24 mouse cellular contexts compared by ENCODE assay signal in genomic region chr6:128461606-128462005, GRCm38 (mm10). TPM values are rescaled to one million over a fixed set of nuclear protein-coding genes. Genes with fewer than 3 reads are reported as not detected.
DNase-seq lines count a peak whose midpoint lies in the region; TF ChIP-seq lines count a peak whose summit lies in the region.
"Had no signal": no experiment of that assay in that cellular context is flagged by ENCODE, and none has a peak within 500 bp of the region (broad histone marks: within the 10 kb centered on the region; RNA-seq: fewer than 3 reads in every experiment).

No protein-coding gene starts in this region.

- TF ChIP-seq EP300 in CH12.LX (IDR thresholded peaks at IDR 0.05; ENCODE audit: low read length) = peak; percentile 49; the same call in 1 of the 2 replicates

- no peak for TF ChIP-seq CTCF in CH12.LX (conservative IDR thresholded peaks at IDR 0.05 in 1 of 2, IDR thresholded peaks at IDR 0.05 in 1 of 2; ENCODE audit: low read depth in 2 of 2, low read length in 2 of 2)

- TF ChIP-seq POLR2A in CH12.LX (IDR thresholded peaks at IDR 0.05; ENCODE audit: low read depth, low read length) = no peak

- no peak overlapping the region for H3K4me3 ChIP-seq in heart, embryonic 10.5 days
- H3K4me3 ChIP-seq in CH12.LX (replicated peaks in 1 of 3; ENCODE audit: low read depth in 2 of 3, low read length in 2 of 3, poor library complexity in 1 of 3) = no peak overlapping the region
- H3K4me3 ChIP-seq in ES-E14 (ENCODE audit: insufficient read depth in 1 of 2, low read depth in 1 of 2, low read length in 2 of 2, poor library complexity in 1 of 2, severe bottlenecking in 1 of 2) = no peak overlapping the region
- H3K4me3 ChIP-seq: embryonic facial prominence, embryonic 13.5 days; embryonic facial prominence, embryonic 15.5 days; erythroblast, embryonic 14.5 days; forebrain, embryonic 10.5 days; forebrain, embryonic 12.5 days had no signal

- H3K27ac ChIP-seq in heart, embryonic 10.5 days = no peak overlapping the region
- H3K27ac ChIP-seq in CH12.LX (ENCODE audit: insufficient read depth, low read depth) = no peak overlapping the region
- peak overlapping the region; percentile 93 for H3K27ac ChIP-seq in ES-E14 (ENCODE audit: insufficient read depth, low read depth, low read length, poor library complexity, severe bottlenecking)
- H3K27ac ChIP-seq: embryonic facial prominence, embryonic 13.5 days; embryonic facial prominence, embryonic 15.5 days; forebrain, embryonic 10.5 days; forebrain, embryonic 12.5 days had no signal

- no peaks in the 10 kb centered on the region for H3K27me3 ChIP-seq in heart, embryonic 10.5 days (ENCODE audit: insufficient read depth, poor library complexity, severe bottlenecking)
- H3K27me3 ChIP-seq in CH12.LX (replicated peaks) = no peaks in the 10 kb centered on the region
- H3K27me3 ChIP-seq: embryonic facial prominence, embryonic 13.5 days; embryonic facial prominence, embryonic 15.5 days; forebrain, embryonic 12.5 days; Patski had no signal

- TF ChIP-seq RAD21 in CH12.LX (IDR thresholded peaks at IDR 0.05; ENCODE audit: low read depth, low read length) = no peak

- no peaks in the 10 kb centered on the region for H3K4me1 ChIP-seq in heart, embryonic 10.5 days
- H3K4me1 ChIP-seq in CH12.LX (ENCODE audit: control insufficient read depth in 1 of 2, insufficient read depth in 2 of 2) = peaks cover 3 to 24% of the 10 kb centered on the region in 2 experiments; a peak in 3 of 4 replicates
- peaks cover 10 to 18% of the 10 kb centered on the region in 2 experiments for H3K4me1 ChIP-seq in ES-E14 (ENCODE audit: control insufficient read depth in 2 of 2, insufficient read depth in 2 of 2, low read length in 2 of 2, poor library complexity in 1 of 2)
- H3K4me1 ChIP-seq: embryonic facial prominence, embryonic 13.5 days; embryonic facial prominence, embryonic 15.5 days had no signal

- no peaks in the 10 kb centered on the region for H3K36me3 ChIP-seq in heart, embryonic 10.5 days
- H3K36me3 ChIP-seq in CH12.LX (replicated peaks in 1 of 2; ENCODE audit: control insufficient read depth in 1 of 2, insufficient read depth in 1 of 2, low read length in 1 of 2) (no peaks in the 10 kb centered on the region), ES-E14 (ENCODE audit: control insufficient read depth, insufficient read depth, low read length, poor library complexity, severe bottlenecking) (no peaks in the 10 kb centered on the region; the same call in 1 of the 2 replicates)
- H3K36me3 ChIP-seq: embryonic facial prominence, embryonic 13.5 days; embryonic facial prominence, embryonic 15.5 days; forebrain, embryonic 10.5 days; forebrain, embryonic 12.5 days had no signal

- H3K79me2 ChIP-seq in CH12.LX (replicated peaks; ENCODE audit: control insufficient read depth, extremely low read depth, insufficient read depth, poor library complexity, severe bottlenecking) = no peaks in the 10 kb centered on the region

- H3K9ac ChIP-seq in CH12.LX (ENCODE audit: insufficient read depth, low read depth) (no peak overlapping the region), ES-E14 (ENCODE audit: insufficient read depth, low read depth, low read length, poor library complexity, severe bottlenecking) (no peak overlapping the region)
- H3K9ac ChIP-seq: embryonic facial prominence, embryonic 13.5 days; embryonic facial prominence, embryonic 15.5 days; forebrain, embryonic 12.5 days had no signal

- no peak overlapping the region for H3K4me2 ChIP-seq in CH12.LX (ENCODE audit: insufficient read depth, low read depth, poor library complexity, severe bottlenecking)
- H3K4me2 ChIP-seq: embryonic facial prominence, embryonic 13.5 days; embryonic facial prominence, embryonic 15.5 days; forebrain, embryonic 12.5 days had no signal

- in situ Hi-C loops in CH12.LX (cut with MboI; ENCODE audit: low pct_ligation_motif_present, low pct_unique_long_range_greater_than_20kb, low sequenced_read_pairs) = no loop called here
- in situ Hi-C loops in ES-E14 (cut with MboI; ENCODE audit: low sequenced_read_pairs in 2 of 2, unreplicated experiment in 2 of 2) = no loop called here

- dilution Hi-C loops in CH12.LX (cut with MboI; ENCODE audit: extremely low pct_ligation_motif_present, extremely low pct_unique_long_range_greater_than_20kb, low sequenced_read_pairs) = no loop called here

- H3K9me3 ChIP-seq in heart, embryonic 10.5 days = no peaks in the 10 kb centered on the region
- H3K9me3 ChIP-seq in CH12.LX (replicated peaks; ENCODE audit: low read length) = no peaks in the 10 kb centered on the region
- no peaks in the 10 kb centered on the region for H3K9me3 ChIP-seq in ES-E14 (ENCODE audit: control insufficient read depth, insufficient read depth, low read depth, low read length)
- H3K9me3 ChIP-seq: embryonic facial prominence, embryonic 13.5 days; embryonic facial prominence, embryonic 15.5 days; forebrain, embryonic 12.5 days had no signal

- DNase-seq in heart, embryonic 10.5 days (ENCODE audit: low spot score) = peak; percentile 52
- no peak for DNase-seq in heart, adult 18-20 months
- DNase-seq in A20 (ENCODE audit: low read depth, low spot score) (peak; percentile 26), CH12.LX (ENCODE audit: extremely low read depth) (no peak), ES-E14 (ENCODE audit: low read depth, low spot score) (no peak)
- no peak for DNase-seq in lung, postnatal 4 days
- DNase-seq in gastrocnemius, adult 8-10 months (ENCODE audit: low spot score in 2 of 2) = no peak
- DNase-seq: adrenal gland, adult 2 months; adrenal gland, postnatal 10 days; adrenal gland, postnatal 25 days; B cell, adult 2 months; cerebellum, adult 11 months; cerebellum, adult 18-20 months; cerebellum, adult 8-10 months; cerebellum, adult 9-11 months; cerebellum, postnatal 14 days; cerebellum, postnatal 36 days; embryo, embryonic 11 days had no signal

TF ChIP-seq in CH12.LX, 34 proteins besides CTCF, POLR2A, EP300 and RAD21:
- TF ChIP-seq JUN (IDR thresholded peaks at IDR 0.05; ENCODE audit: insufficient read depth, low read depth, low read length) = no peak
- TF ChIP-seq SMC3 (IDR thresholded peaks at IDR 0.05; ENCODE audit: low read depth, low read length) = no peak
- TF ChIP-seq ZKSCAN1 (IDR thresholded peaks at IDR 0.05; ENCODE audit: borderline replicate concordance, low read depth, low read length) = no peak
- TF ChIP-seq POLR2AphosphoS2 (IDR thresholded peaks at IDR 0.05; ENCODE audit: low read depth, low read length) = no peak
- TF ChIP-seq HCFC1 (IDR thresholded peaks at IDR 0.05; ENCODE audit: low read depth, low read length) = no peak
- TF ChIP-seq CHD1 (IDR thresholded peaks at IDR 0.05; ENCODE audit: low read depth, low read length) = no peak
- TF ChIP-seq TBP (conservative IDR thresholded peaks at IDR 0.05; ENCODE audit: low read depth, low read length) = no peak
- TF ChIP-seq JUND (conservative IDR thresholded peaks at IDR 0.05; ENCODE audit: low read depth, low read length) = no peak
- no peak for TF ChIP-seq ZNF384 (IDR thresholded peaks at IDR 0.05; ENCODE audit: low read depth, low read length)
- no peak for TF ChIP-seq SIN3A (IDR thresholded peaks at IDR 0.05; ENCODE audit: low read length)
- TF ChIP-seq BHLHE40 (IDR thresholded peaks at IDR 0.05; ENCODE audit: low read depth, low read length) = no peak
TF ChIP-seq in CH12.LX: peak in this region for 0.

TF ChIP-seq in ES-E14, 5 proteins besides CTCF, POLR2A, EP300 and RAD21:
- TF ChIP-seq MAFK (IDR thresholded peaks at IDR 0.05; ENCODE audit: insufficient read depth, low read depth, low read length) (no peak), CHD2 (IDR thresholded peaks at IDR 0.05; ENCODE audit: low read depth, low read length) (no peak), ZNF384 (IDR thresholded peaks at IDR 0.05; ENCODE audit: low read depth, low read length) (no peak), HCFC1 (IDR thresholded peaks at IDR 0.05; ENCODE audit: borderline replicate concordance, insufficient read depth, low read length) (no peak), ZC3H11A (IDR thresholded peaks at IDR 0.05; ENCODE audit: borderline replicate concordance, low read depth, low read length) (no peak)
TF ChIP-seq in ES-E14: peak in this region for 0.

RNA-seq across cellular contexts. Expression of gene Fkbp4, which starts 23.1 kb away (rescaled TPM):
- polyA plus RNA-seq in heart, embryonic 10.5 days (2016; fragmentation: Nextera tagmentation; extraction: Ambion mirVana) = 362 and 541 TPM in 2 replicates
- 100 to 1,000 TPM; 352 to 419 TPM for total RNA-seq in heart, adult 18-20 months (2021)
- total RNA-seq in CH12.LX (2012; rRNA removed) = 265 and 319 TPM in 2 replicates
- total RNA-seq in CH12.LX (2014; rRNA removed) = 190 and 198 TPM in 2 replicates
- 304 and 366 TPM in 2 replicates for polyA plus RNA-seq in CH12.LX (2012; ENCODE audit: insufficient read length, low read depth)
- 396 and 408 TPM in 2 replicates for total RNA-seq in ES-E14 (2012; rRNA removed)
- total RNA-seq in gastrocnemius, adult 8-10 months (2022) = 100 to 1,000 TPM; 113 to 133 (median 121) TPM

RNA-seq across cellular contexts. Expression of gene Itfg2, which starts 36.9 kb away (rescaled TPM):
- polyA plus RNA-seq in heart, embryonic 10.5 days (2016; fragmentation: Nextera tagmentation; extraction: Ambion mirVana) = 36.9 and 37.1 TPM in 2 replicates
- 10 to 100 TPM; 17.0 to 22.0 TPM for total RNA-seq in heart, adult 18-20 months (2021)
- 16.8 and 17.9 TPM in 2 replicates for total RNA-seq in CH12.LX (2012; rRNA removed)
- 5.3 and 8.0 TPM in 2 replicates for total RNA-seq in CH12.LX (2014; rRNA removed)
- 45.1 and 45.3 TPM in 2 replicates for polyA plus RNA-seq in CH12.LX (2012; ENCODE audit: insufficient read length, low read depth)
- total RNA-seq in ES-E14 (2012; rRNA removed) = 33.4 and 38.3 TPM in 2 replicates
- 10 to 100 TPM in 3 of 4 experiments, 1 to 10 TPM in 1; 8.1 to 17.8 (median 16.6) TPM for total RNA-seq in gastrocnemius, adult 8-10 months (2022)

Comparison
In these comparisons a context has a peak if more than half of its experiments do, and no peak if none do; other contexts are left out.
1. DNase-seq: peak in heart, embryonic 10.5 days (single experiment) and A20 (single experiment); none in heart, adult 18-20 months (0 of 2), CH12.LX (single experiment), ES-E14 (single experiment), lung, postnatal 4 days (0 of 2) and gastrocnemius, adult 8-10 months (0 of 2).